Mouse (Mus musculus) T-helper 17 cell (primary cell): ENCODE results near the gene Dupd1.
"Not testable (repeated sequence)": the region's sequence is repeated elsewhere in the genome, so short reads cannot be mapped to it uniquely, and the experiment has no call there.

Experiments used
- in situ Hi-C, 2 experiments: fragments of 300-600 bp; cut with MboI, MseI; formaldehyde crosslinking; loops; 1 replicate in 1 of 2; 2 replicates in 1 of 2; pipeline ENCODE4 v1.15.1; 2025; ENCODE audit warnings: high pct_unique_total_duplicates in 2 of 2

Gene Dupd1

GRCm38 (mm10) chr14:21678509-21679285, 35.7 kb downstream of the Dupd1 start:
- in situ Hi-C loops, result no loop called here

GRCm38 (mm10) chr14:21676223-21676622, 38.2 kb downstream of the Dupd1 start:
- in situ Hi-C loops, result no loop called here

GRCm38 (mm10) chr14:21674471-21674870, 39.9 kb downstream of the Dupd1 start:
- in situ Hi-C loops, result no loop called here

- in situ Hi-C loops, result no loop called here
Measured at GRCm38 (mm10) chr14:21673100-21673499, 41.3 kb downstream of the Dupd1 start.

GRCm38 (mm10) chr14:21670422-21671006, 43.9 kb downstream of the Dupd1 start:
- in situ Hi-C loops, result not testable (repeated sequence)

GRCm38 (mm10) chr14:21669633-21670421, 44.5 kb downstream of the Dupd1 start:
- in situ Hi-C loops, result loop anchor here in 1 of 2 experiments (5.0 kb wide), 1 partner anchor 538 kb away; no protein-coding TSS in a partner anchor

GRCm38 (mm10) chr14:21669218-21669617, 45.2 kb downstream of the Dupd1 start:
- in situ Hi-C loops, result loop anchor here in 1 of 2 experiments (5.0 kb wide), 1 partner anchor 537 kb away; no protein-coding TSS in a partner anchor

GRCm38 (mm10) chr14:21662465-21663142, 51.8 kb downstream of the Dupd1 start:
- in situ Hi-C loops, result no loop called here

GRCm38 (mm10) chr14:21659652-21660051, 54.7 kb downstream of the Dupd1 start:
- in situ Hi-C loops, result no loop called here

- in situ Hi-C loops, result no loop called here
Measured at GRCm38 (mm10) chr14:21659155-21659554, 55.2 kb downstream of the Dupd1 start.

- in situ Hi-C loops, result no loop called here
Measured at GRCm38 (mm10) chr14:21653813-21654212, 60.6 kb downstream of the Dupd1 start.

- in situ Hi-C loops, result loop anchor here in 1 of 2 experiments (10.0 kb wide), 1 partner anchor 814 kb away; no protein-coding TSS in a partner anchor
Measured at GRCm38 (mm10) chr14:21640806-21641435, 73.5 kb downstream of the Dupd1 start.

GRCm38 (mm10) chr14:21636548-21636947, 77.8 kb downstream of the Dupd1 start:
- in situ Hi-C loops, result no loop called here

- in situ Hi-C loops, result no loop called here
Measured at GRCm38 (mm10) chr14:21631665-21632200, 82.6 kb downstream of the Dupd1 start.
